Mouse (Mus musculus): ENCODE measurements around the gene Acmsd.

GRCm38 (mm10) chr1:127808671-127809070, 79.5 kb downstream of the Acmsd start:
- TF ChIP-seq CTCF (IDR thresholded peaks at IDR 0.05; ENCODE audit: low read depth, low read length): no peak
- TF ChIP-seq POLR2A (IDR thresholded peaks at IDR 0.05; ENCODE audit: insufficient read depth, low read length): no peak
